Mouse (Mus musculus) liver, embryonic 11.5 days (tissue): ENCODE measurements around the gene 6030445D17Rik. TPM values are rescaled to one million over a fixed set of nuclear protein-coding genes. Genes with fewer than 3 reads are reported as not detected.

Experiments
- ATAC-seq: fragments of 200-750 bp; cut with Nextera tagmentation; replicated peaks from 2 replicates; pipeline ENCODE4 v1.8.0; 2017; ENCODE audit warnings: moderate number of reproducible peaks, mild to moderate bottlenecking, moderate TSS enrichment, moderate library complexity; ENCODE audit not compliant: low FRiP score
- DNase-seq: peaks from one replicate; pipeline ENCODE4 v3.0.0-alpha.2; 2017; ENCODE audit warnings: low spot score
- H3K27ac ChIP-seq: fragments of 300-500 bp; sonication (generic); 2 replicates; pipeline ENCODE4 v1.5.1; 2014; ENCODE audit warnings: mild to moderate bottlenecking, low read depth, low read length, control low read depth
- H3K27me3 ChIP-seq: fragments of 300-500 bp; sonication (generic); replicated peaks from 2 replicates; pipeline ENCODE4 v1.6.1; 2014; ENCODE audit warnings: low read length, mixed read lengths; ENCODE audit not compliant: control insufficient read depth, insufficient read depth
- H3K36me3 ChIP-seq: fragments of 300-500 bp; sonication (generic); 2 replicates; pipeline ENCODE4 v1.6.1; 2014; ENCODE audit warnings: mild to moderate bottlenecking, low read length, moderate library complexity, mixed read lengths; ENCODE audit not compliant: control insufficient read depth, insufficient read depth
- H3K4me1 ChIP-seq: fragments of 300-500 bp; sonication (generic); replicated peaks from 2 replicates; pipeline ENCODE4 v1.6.1; 2014; ENCODE audit warnings: low read length, mixed read lengths; ENCODE audit not compliant: control insufficient read depth, insufficient read depth
- H3K4me2 ChIP-seq: fragments of 300-500 bp; sonication (generic); 2 replicates; pipeline ENCODE4 v1.6.1; 2014; ENCODE audit warnings: mild to moderate bottlenecking, control low read depth, moderate library complexity
- H3K4me3 ChIP-seq: fragments of 300-500 bp; sonication (generic); 2 replicates; pipeline ENCODE4 v1.5.1; 2014; ENCODE audit warnings: low read depth, low read length, control low read depth
- H3K9ac ChIP-seq: fragments of 300-500 bp; sonication (generic); 2 replicates; pipeline ENCODE4 v1.6.1; 2014; ENCODE audit warnings: low read depth, low read length, control low read depth
- H3K9me3 ChIP-seq: fragments of 300-500 bp; sonication (generic); 2 replicates; pipeline ENCODE4 v1.6.1; 2016; ENCODE audit warnings: low read length, inconsistent platforms, mixed read lengths; ENCODE audit not compliant: control insufficient read depth
- WGBS: fragments of 180-500 bp; shearing (Covaris S2); extraction: QIAGEN DNeasy Blood & Tissue Kit; methylation state at CpG from one replicate; pipeline ENCODE4 v1.1.7; 2014; 5-methylcytosine and 5-hydroxymethylcytosine counted together
- polyA plus RNA-seq: library from polyadenylated mRNA; unstranded; fragments of >200 nt; fragmentation: Nextera tagmentation; extraction: Ambion mirVana; gene quantifications from 2 replicates; pipeline ENCODE4 v1.2.1, GENCODE M21; 2014

The 6030445D17Rik gene
- polyA plus RNA-seq, 1 experiment from 2014 or later: not detected

DNA sequence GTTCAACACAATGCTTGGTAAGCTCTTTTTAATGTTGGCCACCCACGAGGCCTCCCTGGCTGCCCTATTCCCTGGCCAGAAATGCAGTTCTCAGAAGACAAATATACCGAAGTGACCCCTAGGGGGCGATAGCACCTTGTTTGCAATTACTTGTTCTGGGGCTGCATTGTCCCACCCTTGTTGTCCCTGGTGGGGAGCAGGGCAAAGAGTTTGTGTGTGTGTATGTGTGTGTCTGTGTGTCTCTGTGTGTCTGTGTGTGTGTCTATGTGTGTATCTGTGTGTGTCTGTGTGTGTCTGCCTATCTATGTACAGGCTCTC lies 30.7 kb upstream of the 6030445D17Rik start:
- H3K9me3 ChIP-seq: no peaks in the 10 kb centered on the region
- ATAC-seq (no peak), DNase-seq (peak; percentile 42)
- H3K4me1 ChIP-seq: no peaks in the 10 kb centered on the region
- H3K27me3 ChIP-seq: peaks cover 8% of the 10 kb centered on the region
- no peak overlapping the region for H3K27ac ChIP-seq
- no peaks in the 10 kb centered on the region for H3K36me3 ChIP-seq
- H3K4me3 ChIP-seq: no peak overlapping the region
- 0% methylated on average over 3 of the region's 3 CpGs for WGBS
- no peak overlapping the region for H3K4me2 ChIP-seq
- H3K9ac ChIP-seq: no peak overlapping the region

DNA sequence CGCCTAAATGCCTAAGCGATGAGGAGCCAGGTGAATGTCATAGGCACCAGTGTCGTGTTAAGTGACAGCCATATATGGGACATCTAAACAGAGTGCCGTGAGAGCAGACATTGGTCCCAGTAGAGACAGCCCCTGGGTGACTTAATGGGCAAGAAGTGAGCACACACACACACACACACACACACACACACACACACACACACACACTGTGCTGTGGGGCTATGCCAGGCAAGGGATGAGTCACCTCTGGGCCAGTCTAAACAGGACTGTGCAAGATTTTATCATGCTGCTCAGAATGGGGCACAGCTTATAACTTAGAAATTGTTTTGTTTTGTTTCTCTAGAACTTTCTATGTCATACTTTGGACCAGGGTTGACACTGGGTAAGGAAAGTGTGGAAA lies 28.0 kb upstream of the 6030445D17Rik start:
- DNase-seq: no peak
- H3K4me3 ChIP-seq: no peak overlapping the region
- no peaks in the 10 kb centered on the region for H3K9me3 ChIP-seq
- no peaks in the 10 kb centered on the region for H3K4me1 ChIP-seq
- H3K27ac ChIP-seq: no peak overlapping the region
- peaks cover 4% of the 10 kb centered on the region for H3K27me3 ChIP-seq
- H3K4me2 ChIP-seq: no peak overlapping the region
- ATAC-seq: no peak
- H3K9ac ChIP-seq: no peak overlapping the region
- H3K36me3 ChIP-seq: no peaks in the 10 kb centered on the region
- WGBS: 72% methylated on average over 4 of the region's 4 CpGs

DNA sequence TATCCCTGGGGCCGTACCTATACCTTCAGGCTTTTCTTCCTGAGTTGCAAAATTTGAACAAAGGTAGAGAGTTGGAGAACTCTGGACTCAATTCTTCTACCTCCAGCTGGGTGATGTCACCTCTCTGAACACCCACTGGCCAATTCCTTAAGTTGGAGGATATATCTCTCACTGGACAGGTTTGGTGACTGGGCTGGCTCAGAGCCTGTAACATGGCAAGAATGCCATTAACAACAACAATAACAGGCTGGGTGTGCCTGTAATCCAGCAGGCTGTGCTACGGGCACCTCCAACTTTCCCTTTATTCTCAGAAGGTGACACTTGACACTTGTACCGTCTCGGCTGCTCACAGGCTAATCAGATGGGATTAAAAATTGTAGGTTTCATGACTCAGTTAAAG lies 22.9 kb upstream of the 6030445D17Rik start:
- no peaks in the 10 kb centered on the region for H3K36me3 ChIP-seq
- no peak overlapping the region for H3K4me2 ChIP-seq
- DNase-seq: no peak
- H3K4me3 ChIP-seq: no peak overlapping the region
- H3K4me1 ChIP-seq: no peaks in the 10 kb centered on the region
- H3K27me3 ChIP-seq: no peaks in the 10 kb centered on the region; the same call in 1 of the 2 replicates
- no peak overlapping the region for H3K9ac ChIP-seq
- ATAC-seq: no peak
- 82% methylated on average over 4 of the region's 4 CpGs for WGBS
- no peak overlapping the region for H3K27ac ChIP-seq
- H3K9me3 ChIP-seq: no peaks in the 10 kb centered on the region

DNA sequence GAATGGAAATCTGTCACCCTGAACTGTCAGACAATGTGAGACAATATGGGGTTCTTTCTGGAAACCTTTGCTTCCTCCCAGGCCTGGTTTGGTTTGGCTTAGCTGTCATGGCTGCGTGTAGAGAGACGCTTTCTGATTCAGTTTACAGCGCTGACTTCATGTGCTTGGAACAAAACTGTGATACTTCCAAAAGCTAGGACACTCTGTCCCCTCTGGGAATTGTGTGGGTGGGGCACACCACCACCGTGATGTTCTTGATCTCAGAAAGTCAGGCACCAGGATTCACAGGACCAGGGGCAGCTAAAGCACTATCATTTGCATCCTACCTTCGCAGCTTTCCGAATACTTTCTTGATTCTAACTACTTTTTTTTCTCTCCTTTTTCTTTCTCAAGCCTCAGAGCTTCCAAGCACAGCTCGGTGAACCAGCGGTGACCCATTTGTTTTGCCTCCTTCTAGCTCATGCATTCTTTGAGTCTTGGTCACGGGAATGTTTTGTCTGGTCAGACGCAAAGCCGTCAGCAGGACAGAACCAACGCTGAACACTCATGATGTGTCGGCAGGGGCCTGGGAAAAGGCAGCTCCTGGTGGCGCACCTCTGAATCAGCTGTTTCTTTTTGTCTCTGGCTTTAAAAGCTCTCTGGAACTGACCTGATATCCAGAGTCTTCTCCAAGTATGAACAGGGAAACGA lies 20.6 kb upstream of the 6030445D17Rik start:
- H3K27me3 ChIP-seq: no peaks in the 10 kb centered on the region; the same call in 1 of the 2 replicates
- H3K27ac ChIP-seq: no peak overlapping the region
- no peaks in the 10 kb centered on the region for H3K4me1 ChIP-seq
- no peak overlapping the region for H3K4me2 ChIP-seq
- H3K36me3 ChIP-seq: no peaks in the 10 kb centered on the region
- no peak overlapping the region for H3K4me3 ChIP-seq
- no peak for DNase-seq
- WGBS: 81% methylated on average over 15 of the region's 15 CpGs
- H3K9ac ChIP-seq: no peak overlapping the region
- no peaks in the 10 kb centered on the region for H3K9me3 ChIP-seq
- no peak for ATAC-seq

DNA sequence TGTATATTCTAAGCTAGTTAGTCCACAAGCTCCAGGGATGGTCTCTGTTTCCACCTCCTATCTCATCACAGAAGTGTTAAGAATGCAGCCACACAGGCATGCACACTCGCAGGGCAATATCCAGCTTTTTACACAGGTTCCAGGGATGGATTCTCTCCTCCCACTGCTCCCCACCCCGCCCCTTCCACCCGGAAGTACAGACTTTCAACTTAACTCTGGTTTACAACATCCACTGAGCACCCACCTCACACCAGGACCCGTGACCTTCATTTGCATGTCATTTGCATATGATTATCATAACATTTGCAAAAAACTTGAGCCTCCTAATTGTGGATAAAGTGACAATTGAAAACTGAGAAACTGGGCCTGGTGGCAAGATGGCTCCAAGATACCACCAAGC lies 17.5 kb upstream of the 6030445D17Rik start:
- no peak overlapping the region for H3K4me2 ChIP-seq
- DNase-seq (no peak), ATAC-seq (no peak)
- no peak overlapping the region for H3K27ac ChIP-seq
- no peak overlapping the region for H3K4me3 ChIP-seq
- no peaks in the 10 kb centered on the region for H3K27me3 ChIP-seq
- no peak overlapping the region for H3K9ac ChIP-seq
- H3K36me3 ChIP-seq: no peaks in the 10 kb centered on the region
- no peaks in the 10 kb centered on the region for H3K9me3 ChIP-seq
- H3K4me1 ChIP-seq: no peaks in the 10 kb centered on the region
- 74% methylated on average over 4 of the region's 4 CpGs for WGBS

DNA sequence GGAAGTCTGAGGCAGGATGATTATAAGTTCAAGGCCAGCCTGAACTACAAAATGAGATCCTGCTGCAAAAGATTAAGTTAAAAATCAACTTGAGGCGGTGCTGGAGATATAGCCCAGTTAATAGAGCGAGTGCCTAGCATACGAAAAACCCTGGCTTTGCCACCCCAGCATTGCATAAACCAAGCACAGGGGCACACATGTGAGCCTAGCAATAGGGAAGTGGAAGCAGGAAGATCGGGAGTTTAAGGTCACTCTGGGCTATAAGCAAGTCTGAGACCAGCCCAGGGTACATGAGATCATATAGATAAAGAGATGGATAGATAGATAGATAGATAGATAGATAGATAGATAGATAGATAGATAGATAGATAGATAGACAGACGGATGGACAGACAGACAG lies 12.3 kb upstream of the 6030445D17Rik start:
- Histone ChIP-seq H3K27ac (no peak overlapping the region), H3K27me3 (no peaks in the 10 kb centered on the region), H3K36me3 (no peaks in the 10 kb centered on the region), H3K9me3 (no peaks in the 10 kb centered on the region), H3K4me2 (no peak overlapping the region), H3K9ac (no peak overlapping the region), H3K4me1 (peaks cover 4% of the 10 kb centered on the region), H3K4me3 (no peak overlapping the region)
- ATAC-seq: no peak
- WGBS: 80% methylated on average over 5 of the region's 5 CpGs
- DNase-seq: no peak

DNA sequence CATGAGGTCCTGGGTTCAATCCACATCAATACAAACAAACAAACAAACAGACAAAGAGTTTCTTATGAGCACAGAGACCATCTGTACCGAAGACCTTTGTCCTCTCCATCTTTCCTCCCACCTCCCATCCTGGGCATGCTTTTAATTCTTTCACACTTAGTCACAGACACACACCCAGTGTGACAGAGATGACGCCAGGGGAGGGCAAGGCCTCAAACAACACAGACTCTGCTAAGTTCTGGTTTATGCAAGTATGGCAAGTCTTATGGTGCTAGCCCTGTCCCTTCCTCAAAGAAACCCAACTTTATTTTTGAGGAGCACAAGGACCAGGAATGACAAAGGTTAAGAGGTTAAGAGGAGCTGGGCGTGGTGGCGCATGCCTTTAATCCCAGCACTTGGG lies 11.8 kb upstream of the 6030445D17Rik start:
- H3K9me3 ChIP-seq: no peaks in the 10 kb centered on the region
- no peak overlapping the region for H3K9ac ChIP-seq
- DNase-seq: no peak
- H3K4me2 ChIP-seq: no peak overlapping the region
- ATAC-seq: no peak
- H3K4me1 ChIP-seq: peaks cover 4% of the 10 kb centered on the region
- H3K27ac ChIP-seq: no peak overlapping the region
- no peak overlapping the region for H3K4me3 ChIP-seq
- 75% methylated on average over 4 of the region's 4 CpGs for WGBS
- no peaks in the 10 kb centered on the region for H3K36me3 ChIP-seq
- no peaks in the 10 kb centered on the region for H3K27me3 ChIP-seq

DNA sequence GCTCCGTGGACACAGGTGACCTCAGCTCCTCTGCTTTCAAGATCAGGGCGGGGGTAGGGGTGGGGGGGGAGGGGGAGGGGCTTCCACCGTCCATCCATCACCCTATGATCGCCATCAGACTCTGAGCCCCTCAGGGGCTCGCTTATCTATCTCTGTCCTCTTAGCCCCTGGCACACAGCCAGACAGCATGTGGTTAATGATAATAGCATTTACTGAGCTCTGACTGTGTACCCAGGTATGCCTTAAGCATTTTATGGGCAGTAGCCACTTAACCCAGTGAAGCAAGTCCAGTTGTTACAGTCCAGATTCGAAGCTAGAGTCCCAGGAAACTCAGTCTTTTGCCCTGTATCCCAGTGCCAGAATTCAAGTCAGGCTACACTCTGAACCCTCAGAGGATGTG lies 10.5 kb upstream of the 6030445D17Rik start:
- Histone ChIP-seq H3K4me2 (no peak overlapping the region), H3K27ac (no peak overlapping the region), H3K36me3 (no peaks in the 10 kb centered on the region), H3K4me3 (no peak overlapping the region), H3K4me1 (peaks cover 4% of the 10 kb centered on the region), H3K9me3 (no peaks in the 10 kb centered on the region), H3K9ac (no peak overlapping the region), H3K27me3 (no peaks in the 10 kb centered on the region)
- no peak for DNase-seq
- peak; percentile 43; the same call in 1 of the 2 replicates for ATAC-seq
- 13% methylated on average over 6 of the region's 6 CpGs for WGBS

DNA sequence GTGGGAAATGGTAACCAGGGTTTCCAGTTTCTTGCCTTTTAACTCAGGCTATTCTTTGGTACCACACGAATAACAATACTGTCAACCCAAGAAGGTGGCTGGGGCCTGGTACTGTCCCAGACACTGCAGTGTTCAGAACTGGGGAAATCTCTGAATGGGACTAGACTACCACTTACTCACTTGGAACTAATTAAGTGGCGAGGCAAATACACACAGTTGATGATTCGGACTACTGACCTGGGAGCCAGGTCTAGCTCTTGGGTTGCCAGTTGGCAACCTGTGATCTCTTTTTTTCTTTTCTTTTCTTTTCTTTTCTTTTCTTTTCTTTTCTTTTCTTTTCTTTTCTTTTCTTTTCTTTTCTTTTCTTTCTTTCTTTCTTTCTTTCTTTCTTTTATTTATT lies 9.8 kb upstream of the 6030445D17Rik start:
- H3K4me1 ChIP-seq: peaks cover 4% of the 10 kb centered on the region
- no peak overlapping the region for H3K4me3 ChIP-seq
- no peak overlapping the region for H3K4me2 ChIP-seq
- no peak overlapping the region for H3K9ac ChIP-seq
- no peaks in the 10 kb centered on the region for H3K36me3 ChIP-seq
- DNase-seq (no peak), ATAC-seq (no peak)
- no peak overlapping the region for H3K27ac ChIP-seq
- WGBS: 82% methylated on average over 3 of the region's 3 CpGs
- H3K27me3 ChIP-seq: no peaks in the 10 kb centered on the region
- no peaks in the 10 kb centered on the region for H3K9me3 ChIP-seq
